Mouse (Mus musculus) thymus, postnatal 36 days (tissue): ENCODE measurements around the gene Ddah2.
"Not testable (repeated sequence)": the region's sequence is repeated elsewhere in the genome, so short reads cannot be mapped to it uniquely, and the experiment has no call there.

Experiments
- DNase-seq, 2 experiments: peaks; one replicate each; pipeline ENCODE4 v3.0.0; 2022; ENCODE audit warnings: mixed read lengths in 2 of 2

The Ddah2 gene

DNA sequence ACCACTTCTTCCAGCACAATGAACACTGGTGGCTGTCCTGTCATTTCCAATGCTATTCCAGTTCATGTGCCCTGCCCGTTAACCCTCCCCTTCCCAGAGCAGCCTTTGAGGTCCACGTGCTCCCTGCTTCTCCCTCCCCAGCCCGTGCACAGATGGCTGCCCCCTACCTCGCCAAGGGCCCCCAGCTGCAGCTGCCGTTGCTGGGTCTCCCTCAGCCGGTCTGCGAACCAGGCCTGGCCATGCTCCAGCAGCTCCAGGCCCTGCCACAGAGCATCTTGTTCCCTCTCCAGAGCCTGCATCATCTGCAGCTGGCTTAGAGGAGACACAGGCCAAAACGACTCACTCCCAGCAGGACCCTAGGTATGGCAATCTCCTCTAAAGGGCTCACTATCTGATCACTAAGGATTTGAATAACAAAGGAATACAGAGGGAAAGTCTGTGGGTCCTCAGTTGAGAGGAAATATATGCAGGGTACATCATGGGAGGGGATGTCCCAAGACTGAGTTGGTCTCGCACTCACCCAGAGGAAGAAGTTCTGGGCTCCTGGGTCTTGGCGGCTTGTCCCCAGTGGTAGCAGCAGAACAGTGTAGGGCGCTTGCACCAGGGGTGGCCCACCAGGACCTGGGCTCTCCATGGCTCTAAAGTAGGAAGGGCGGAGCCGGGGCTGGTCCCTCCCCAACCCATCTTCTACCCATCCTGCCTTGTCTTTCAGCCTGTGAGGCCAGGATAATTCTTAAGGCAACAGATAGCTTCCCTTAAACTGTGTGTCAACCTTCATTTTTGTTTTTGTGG is 31.4 kb upstream of the Ddah2 start, which contains the start of gene Sapcd1:
TSS of gene Sapcd1 (minus strand) at position 740 of the 792 bp plus-strand sequence.
- DNase-seq: no peak

DNA sequence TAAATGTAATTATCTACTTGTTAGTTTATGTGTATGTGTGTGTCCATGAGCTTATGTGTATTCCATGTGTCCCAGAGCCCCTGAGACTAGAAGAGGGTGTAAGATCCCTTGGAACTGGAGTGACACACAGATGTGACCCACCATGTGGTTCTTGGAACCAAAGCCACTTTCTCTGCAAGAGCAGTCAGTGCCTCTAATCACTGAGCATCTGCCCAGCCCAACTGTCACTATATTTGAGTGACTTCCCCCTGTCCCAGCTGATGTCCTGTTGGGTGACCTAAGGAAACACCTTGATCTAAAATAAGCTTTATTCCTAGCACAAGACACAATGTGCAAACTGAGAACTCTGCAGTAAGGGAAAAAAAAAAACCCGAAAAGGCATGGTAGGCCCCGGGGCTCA is 30.5 kb upstream of the Ddah2 start:
- DNase-seq: no peak

DNA sequence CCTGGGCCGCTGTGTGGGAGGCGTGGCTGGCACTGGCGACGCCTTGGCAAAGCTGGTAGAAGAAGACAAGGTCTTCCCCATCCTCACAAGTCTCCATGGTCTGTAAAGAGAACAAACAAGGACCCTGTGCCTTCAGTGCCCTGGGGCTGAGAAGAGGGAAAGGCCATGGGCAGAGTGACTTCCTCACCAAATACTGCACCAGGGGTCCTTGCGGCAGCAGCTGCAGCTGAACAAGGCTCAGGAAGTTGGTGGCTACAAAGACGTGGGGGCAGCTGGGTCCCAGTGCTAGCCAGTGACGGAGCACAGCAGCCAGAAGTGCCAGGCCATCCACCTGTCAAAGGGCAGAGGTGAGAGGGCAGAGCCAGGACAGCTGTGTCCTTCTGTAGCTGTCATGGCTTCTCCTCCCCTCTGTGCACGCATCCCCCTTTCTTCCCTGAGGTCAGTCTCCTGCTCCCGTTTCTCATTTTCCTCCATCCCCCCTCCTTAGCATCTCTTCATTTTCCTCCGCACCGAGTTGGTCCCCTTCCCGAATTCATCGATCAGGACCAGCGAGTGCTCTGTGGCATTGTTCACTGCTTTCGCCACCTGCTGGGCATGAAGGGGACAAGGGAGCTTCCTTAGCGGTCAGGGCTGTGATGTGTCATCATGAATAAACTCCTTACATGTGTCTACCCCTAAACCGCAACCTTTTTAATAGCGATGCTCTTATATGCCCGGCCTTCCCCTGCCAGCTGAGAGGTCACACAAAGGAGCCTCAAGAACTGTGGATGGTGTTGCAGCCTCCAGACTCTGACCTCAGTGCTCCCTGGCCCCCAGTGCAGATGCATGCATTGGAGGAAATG is 28.9 kb upstream of the Ddah2 start:
- peak; percentile 42 to 64 for DNase-seq

DNA sequence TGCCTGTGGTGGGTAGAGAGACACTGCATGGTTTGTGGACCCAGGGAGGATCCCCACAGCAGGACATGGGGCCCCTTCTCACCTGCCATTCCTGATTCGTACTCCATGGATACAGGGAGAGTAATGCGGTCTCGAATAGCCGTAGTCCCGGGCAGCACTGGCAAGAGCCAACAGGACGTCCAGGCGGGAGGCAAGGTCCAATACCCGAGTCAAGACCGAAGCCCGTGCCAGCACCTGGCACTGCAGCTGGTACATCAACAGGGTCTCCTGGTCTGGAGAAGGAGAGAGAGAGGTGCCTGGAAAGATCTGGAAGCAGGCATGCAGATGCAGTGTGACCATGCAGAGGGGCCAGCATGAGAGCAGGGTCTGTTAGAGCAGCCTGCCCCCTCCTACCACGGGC is 27.6 kb upstream of the Ddah2 start:
- no peak for DNase-seq

DNA sequence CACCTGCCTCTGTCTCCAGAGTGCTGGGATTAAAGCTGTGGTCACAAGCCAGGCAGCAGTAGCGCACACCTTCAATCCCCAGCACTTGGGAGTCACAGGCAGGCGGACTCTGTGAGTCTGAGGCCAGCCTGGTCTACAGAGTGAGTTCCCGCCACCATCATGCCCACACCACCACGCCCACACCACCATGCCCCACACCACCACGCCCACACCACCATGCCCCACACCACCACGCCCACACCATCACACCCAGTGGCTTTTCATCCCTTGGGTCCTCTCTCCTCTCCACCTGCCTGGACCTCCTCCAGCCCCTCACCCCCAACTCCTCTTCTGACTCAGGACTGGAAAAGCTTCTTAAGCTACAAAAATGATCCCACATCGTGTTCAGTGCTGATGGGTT is 27.0 kb upstream of the Ddah2 start:
- no peak for DNase-seq

DNA sequence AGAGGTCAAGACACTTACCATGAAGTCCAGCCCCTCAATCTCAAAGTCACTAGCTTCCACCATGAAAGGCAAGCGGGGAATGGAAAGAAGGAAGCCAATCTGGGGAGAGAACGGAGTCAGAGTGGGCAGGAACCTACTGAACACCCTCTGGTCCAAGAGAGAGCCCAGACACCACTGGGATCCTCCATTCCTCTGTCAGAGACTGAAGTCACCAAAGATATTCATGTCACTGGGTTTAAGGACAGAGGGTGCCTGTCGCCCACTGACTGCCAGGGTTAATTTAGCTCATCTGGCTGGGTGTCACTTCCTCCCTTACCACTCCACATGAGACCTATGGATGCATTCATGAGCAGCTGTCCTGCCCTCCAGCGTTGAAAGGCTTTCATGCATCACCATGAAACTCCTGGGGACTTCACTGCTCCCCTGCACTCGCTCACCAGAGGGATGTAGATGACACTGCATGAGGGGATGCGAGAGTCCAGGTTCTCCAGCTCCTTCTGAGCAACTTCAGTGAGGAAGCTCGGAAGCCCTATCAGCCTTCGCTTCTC is 26.4 kb upstream of the Ddah2 start:
- DNase-seq: no peak

DNA sequence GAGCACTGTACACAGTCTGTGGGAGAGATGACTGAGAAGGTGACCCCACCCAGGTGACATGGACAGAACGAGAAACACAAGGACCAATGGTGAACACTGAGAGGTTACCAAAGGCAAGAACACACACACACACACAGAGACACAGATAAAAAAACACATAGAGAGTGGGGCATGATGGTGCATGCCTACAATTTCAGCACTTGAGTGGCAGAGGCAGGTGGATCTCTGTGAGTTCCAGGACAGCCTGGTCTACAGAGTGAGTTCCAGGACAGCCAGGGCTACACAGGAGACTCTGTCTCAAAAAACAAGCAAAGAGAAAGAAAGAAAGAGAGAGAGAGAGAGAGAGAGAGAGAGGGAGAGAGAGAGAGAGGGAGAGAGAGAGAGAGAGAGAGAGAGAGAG is 25.1 kb upstream of the Ddah2 start:
- DNase-seq: not testable (repeated sequence)

DNA sequence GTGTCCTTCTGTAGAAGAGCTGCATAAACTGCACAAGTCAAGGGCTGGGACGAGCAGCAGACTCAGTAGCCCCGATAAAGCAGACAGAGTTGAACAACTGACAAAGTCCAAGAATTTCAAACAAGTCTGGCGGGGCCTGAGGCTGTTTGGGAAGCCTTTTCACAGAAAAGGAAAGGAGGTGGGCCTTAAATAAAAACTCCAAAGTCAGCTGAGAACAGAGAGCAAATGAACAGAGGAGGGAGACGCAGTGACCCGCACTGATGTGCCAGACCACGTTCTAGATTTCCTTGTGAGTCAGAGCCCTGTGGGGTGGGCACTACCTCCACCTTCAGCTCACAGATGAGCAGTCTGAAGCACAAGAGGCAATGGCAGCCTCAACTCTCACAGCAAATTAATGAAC is 23.9 kb upstream of the Ddah2 start:
- DNase-seq: no peak

DNA sequence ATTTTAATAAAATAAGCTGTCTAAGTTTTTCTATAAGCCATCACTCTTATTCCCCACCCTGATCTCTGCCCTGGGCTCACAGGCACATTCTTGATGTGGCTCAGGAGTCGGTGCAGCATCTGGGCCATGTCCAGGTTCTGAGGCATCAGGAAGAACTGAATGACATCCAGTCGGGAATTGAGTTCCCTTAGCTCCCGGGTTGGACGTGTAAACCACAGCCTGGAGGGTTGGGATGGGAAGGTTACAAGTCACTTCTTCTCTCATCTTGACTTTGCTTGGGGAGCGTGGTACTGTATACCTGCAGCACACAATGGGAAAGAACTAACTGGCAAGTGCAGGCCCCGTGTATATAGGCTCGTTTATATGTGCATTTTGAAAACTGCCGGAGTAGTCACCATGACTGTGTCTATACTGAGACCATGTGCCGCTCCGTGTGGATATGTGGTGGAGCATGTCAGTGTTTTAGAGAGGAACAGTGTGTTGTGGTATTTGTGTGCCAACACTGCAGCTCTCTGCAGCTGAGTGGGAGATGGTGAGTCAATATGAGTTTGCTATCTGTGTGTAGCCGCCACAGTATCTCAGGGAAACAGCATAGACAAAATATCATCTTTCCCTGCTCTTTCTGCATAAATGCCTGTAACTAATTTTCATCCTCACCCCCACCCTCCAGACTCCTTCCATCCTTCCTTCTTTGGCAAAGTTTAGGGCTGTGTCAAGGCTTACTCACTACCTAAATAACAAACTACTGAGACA is 19.5 kb upstream of the Ddah2 start:
- no peak for DNase-seq

DNA sequence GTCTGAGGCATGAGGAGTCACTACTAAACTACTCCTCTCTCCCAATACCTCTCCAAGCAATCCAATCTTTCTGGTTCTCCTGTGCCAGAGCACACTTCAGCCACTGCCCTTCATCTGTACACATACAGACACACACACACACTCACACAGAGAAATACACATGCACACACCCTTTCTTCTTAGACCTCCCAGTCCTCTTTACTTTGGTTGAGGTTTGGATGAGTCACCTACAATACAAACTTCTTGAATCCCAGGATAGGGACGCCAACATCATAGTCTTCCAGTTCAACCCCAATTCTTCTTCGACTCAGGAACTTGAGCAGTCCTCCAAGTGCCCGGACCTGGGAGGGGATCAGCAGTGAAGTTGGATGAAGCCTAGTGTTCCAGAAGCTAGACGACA is 15.0 kb upstream of the Ddah2 start:
- DNase-seq: no peak

DNA sequence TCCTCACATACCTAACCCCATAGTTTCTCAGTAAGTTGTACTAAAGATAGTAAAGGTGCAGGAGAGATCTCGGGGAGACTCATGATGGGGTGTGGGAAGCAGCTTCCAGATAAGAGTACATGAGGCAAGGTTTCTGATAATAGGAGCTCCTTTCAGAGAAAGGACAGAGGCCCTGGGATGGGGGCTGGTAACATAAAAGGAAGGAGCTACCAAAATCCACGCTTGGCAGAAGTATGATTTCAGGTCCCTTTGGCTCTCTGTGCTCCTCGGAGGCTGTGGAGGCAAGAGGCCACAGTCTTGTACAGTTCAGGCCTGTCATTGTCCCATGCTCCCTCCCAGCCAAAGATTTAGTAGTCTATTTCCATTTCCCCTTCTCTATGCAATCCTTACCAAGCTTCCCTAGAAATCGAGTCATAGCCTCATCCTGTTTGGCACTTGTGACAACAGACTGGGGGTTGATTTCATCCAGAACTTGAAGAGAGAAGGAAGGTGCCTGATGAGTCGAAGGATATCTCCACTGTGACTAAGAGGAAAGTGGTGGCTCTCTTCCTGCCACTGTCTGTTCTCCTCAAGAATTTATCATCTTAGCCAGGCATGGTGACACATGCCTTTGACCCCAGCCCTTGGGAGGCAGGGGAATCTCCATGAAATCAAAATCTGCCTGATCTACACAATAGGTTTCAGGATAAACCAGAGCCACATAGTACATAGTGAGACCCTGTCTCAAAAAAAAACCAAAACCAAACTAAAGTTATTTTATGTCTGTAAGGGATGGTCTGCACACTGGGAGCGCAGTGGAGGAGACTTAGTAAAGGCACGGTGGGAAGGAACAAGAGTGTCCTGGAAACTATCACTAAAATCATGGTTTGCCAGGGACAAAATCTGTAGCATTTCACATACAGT is 13.7 kb upstream of the Ddah2 start:
- no peak for DNase-seq

DNA sequence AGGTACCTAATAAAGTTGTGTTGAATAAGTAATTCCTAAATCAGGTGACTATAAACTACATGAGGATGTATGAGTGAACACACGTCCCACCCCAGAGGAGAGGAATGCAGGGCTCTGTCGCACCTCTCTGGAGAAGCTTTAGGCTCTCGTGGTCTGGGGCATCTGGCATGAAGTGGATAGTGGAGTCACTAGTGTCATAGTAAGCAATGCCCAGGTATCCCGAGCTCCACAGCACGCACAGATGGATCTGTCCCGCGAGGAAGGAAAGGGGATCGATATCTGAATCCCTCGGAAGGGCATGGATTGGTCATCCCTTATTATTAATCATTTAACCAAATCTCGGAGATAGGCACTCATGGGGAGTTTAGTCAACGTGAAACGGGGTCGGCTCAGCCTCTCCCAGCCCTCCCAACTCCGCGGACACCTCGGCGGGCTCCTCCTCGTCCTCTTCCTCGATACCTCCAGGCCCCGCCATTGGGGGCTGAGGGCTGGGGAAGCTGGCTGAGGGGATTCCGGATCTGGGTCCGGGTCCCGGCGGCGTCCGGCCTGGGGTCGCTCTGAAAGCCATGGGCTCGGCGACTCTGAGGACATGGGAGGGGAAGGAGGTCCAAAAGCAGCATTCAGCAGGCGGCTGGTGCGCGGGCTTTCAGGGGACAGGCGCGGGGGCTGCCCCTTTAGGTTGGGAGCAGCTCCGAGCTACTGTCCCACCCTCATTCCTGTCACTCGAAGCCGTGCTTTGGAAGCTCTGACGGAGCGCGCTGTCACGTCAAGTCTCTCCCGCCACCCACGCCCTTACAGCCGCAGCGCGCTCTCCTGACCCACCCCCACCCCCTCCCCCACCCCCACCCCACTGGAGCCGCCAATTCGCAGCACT is 12.8 kb upstream of the Ddah2 start:
- no peak for DNase-seq

DNA sequence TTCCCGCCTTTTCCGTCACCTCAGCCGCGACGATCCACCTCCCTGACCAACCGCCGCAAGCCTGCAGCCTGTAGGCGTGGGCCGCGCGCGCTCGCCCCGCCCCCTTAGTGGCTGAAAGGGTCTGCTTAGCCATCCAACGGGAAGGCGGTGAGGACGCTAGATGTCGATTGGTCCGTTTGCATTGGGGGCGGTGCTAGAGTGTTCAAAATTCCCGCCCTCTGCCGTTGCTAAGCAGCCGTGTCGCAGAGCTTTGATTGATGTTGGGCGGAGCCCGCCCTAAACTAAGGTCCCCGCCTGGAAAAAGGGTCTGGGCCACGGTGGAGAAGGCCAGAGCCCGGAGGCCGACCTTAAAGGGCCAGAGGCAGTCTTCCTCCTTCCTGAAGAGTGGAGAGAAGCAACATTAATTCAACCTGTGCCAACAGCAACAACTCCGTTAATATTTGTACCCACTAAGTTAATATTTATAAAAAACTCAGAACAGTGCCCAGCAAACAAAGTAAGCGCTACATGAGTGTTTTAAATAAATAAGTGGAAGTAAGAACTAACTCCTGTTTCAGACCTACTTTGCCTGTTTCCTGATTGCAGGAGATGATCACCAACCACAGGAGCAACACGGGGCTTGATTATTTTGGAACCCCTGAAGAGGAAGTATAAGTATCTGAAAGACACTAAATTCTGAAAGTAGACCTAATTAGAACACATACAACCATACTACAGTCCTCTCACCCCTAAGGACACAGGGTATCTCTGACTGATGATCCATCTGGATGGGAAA is 12.0 kb upstream of the Ddah2 start, which contains the start of gene Msh5:
TSS of gene Msh5 (minus strand) at position 65 of the 775 bp plus-strand sequence.
- DNase-seq: peak; percentile 97 to 98

DNA sequence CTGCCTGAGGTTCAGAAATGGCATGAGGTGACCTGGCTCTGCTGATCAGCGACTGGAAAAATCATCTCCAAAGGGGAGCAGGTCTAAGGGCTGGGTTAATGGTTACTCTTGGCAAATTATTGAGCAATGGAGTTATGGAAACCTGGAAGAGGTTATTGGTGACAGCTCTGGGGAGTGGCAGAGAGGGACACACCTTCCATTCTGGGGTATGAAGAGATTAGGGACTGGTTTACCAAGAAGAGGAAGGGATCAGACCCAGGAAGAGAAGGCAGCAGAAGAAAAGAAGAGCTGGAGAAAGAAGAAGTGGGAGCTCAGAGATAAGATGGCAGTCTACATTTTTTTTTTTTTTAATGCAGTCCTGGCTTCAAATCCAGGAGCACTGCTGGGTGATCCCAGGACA is 11.1 kb upstream of the Ddah2 start:
- no peak for DNase-seq

DNA sequence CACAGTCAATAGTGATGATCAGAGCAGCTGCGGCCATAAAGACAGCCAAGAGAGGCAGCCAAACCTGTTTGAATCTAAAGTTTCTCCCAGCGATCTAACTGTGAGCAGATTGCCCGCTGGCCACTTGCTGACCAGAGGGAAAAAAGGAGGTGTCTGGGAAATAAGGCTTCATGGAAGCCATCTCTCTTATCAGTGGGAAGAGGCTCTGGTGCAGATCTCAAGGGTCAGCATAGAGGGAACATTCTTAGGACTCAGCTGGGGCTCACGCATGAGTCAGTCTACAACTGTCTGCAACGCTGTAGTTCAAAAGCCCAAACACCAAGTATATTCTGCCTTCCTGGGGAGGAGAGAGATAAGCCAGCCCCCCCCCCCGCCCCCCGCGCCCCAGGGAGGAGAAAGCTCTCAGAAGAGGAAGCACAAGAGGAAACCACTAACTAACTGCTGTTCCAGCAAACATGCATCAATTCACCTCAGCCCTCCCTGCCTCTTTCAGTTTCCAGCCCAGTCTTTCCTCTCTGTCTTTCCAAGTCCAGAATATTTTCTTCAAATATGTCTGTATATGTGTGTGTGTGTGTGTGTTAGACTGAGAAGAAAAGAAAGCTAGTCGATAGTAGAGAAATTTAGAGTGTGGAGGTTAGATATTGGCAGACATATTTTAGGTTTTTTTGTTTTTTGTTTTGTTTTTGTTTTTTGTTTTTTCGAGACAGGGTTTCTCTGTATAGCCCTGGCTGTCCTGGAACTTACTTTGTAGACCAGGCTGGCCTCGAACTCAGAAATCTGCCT is 10.5 kb upstream of the Ddah2 start:
- peak; percentile 30 to 55 for DNase-seq

DNA sequence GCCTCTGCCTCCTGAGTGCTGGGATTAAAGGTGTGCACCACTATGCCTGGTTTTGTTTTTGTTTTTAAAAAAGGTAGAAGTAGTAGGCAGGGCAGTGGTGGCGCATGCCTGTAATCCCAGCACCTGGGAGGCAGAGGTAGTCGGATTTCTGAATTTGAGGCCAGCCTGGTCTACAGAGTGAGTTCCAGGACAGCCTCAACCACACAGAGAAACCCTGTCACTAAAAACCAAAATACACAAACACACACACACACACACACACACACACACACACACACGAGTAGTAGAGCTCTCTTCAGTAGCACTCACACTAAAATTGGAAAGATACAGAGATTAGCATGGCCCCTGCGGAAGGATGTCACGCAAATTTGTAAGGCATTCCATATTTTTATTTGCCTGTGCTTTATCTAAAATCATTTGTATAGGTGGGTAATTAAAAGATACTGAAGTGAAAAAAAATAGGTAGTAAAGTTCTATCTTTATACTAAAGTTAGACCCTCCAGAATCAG is 9.8 kb upstream of the Ddah2 start:
- no peak for DNase-seq

DNA sequence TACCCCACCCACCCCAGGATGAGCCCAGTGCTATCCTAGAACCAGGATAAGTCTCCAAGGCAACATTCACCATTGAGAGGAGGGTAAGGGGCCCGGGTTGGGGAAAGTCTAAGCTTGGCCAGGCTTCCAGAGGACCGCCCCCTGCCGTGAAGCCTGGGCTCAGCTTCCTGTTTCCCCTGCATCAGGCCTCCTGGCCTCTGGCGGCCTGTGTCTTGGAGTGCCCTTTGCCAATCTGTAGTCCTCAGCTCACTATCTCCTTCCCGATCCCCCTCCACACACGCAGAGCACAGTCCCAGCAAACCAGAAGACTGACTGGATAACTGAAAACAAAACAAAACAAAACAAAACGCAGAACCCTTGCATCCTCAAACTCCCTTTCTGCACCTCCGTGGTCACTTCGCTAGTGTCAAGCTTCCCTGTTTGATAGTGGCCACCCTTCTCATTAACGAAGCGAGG is 9.2 kb upstream of the Ddah2 start, which contains the start of gene Clic1:
TSS of gene Clic1 (plus strand) at position 406 of the 456 bp plus-strand sequence.
- DNase-seq: peak; percentile 67 to 78

DNA sequence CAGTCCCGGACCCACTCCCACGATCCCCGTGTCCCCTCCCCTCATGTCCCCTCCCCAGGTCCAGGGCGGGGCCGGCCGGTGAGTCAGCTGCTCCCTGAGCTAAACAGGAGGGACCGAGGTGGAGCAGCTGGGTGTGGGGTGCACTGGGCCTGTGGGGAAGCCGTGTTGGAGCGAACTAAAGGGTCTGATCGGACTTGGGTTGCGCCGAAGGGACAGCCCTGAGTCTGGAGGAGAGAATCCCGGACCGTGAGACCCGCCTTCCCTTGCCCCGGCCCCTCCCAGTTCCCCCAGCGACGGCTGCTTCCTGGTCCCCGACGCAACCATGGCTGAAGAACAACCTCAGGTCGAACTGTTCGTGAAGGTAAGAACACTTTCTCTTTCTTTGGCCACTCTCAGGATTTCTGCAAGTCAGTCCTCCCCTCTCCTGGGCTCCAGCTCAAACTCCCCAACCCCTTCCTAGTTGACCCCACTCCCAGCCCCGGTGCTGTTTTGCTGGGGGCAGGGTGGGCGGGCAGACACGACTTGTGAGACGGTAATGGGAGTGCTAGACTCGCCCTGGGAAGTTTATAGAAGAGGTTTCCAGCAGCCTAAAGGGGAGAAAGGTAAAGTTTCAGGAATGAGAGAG is 8.6 kb upstream of the Ddah2 start:
- peak; percentile 85 to 86 for DNase-seq
